Mouse (Mus musculus): ENCODE measurements at regions not wholly inside any gene's neighbourhood (a gene's known extent, or its start where the extent isn't known, plus 50 kb on each side); places are given as distances from the start of the nearest gene placed in this dataset.

- TF ChIP-seq CTCF (IDR thresholded peaks at IDR 0.05; ENCODE audit: borderline replicate concordance, insufficient read depth, low read depth, low read length) (no peak), POLR2A (IDR thresholded peaks at IDR 0.05; ENCODE audit: borderline replicate concordance, insufficient read depth, low read length) (no peak)
- no peak overlapping the region for H3K4me3 ChIP-seq (replicated peaks; ENCODE audit: insufficient read depth, low read depth, low read length)
- peak; percentile 15 to 41 for DNase-seq
- 16% methylated on average over 4 of the region's 4 CpGs for WGBS
- no peaks in the 10 kb centered on the region for H3K27me3 ChIP-seq (ENCODE audit: control insufficient read depth, insufficient read depth, low read length)
- H3K27ac ChIP-seq (ENCODE audit: insufficient read depth, low read length), result no peak overlapping the region
- H3K4me1 ChIP-seq (ENCODE audit: control insufficient read depth, insufficient read depth, low read length), result no peaks in the 10 kb centered on the region
Observed at GRCm38 (mm10) chr13:102232291-102232936, 460.9 kb upstream of the Cd180 start.

DNA sequence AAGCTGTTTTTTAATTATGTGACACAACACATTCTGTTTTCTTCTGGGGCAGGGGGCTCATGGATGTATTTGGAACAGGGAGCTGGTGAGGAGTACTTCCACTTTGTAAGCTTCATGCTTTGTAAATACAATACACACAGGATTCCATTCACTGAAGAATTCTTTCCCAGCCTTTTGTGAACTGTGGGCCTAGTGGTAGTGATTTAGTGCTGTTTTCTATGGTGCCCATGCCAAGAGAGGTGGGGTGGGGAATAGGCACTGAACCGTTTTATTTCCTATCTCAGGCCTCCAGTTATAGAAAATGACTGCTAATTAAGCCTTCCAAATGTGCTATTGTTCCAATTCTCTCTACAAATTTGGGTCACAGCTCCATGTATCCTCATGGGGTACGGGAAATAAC is 442.5 kb upstream of the Cd180 start:
- WGBS, result 70% methylated on average over 2 of the region's 2 CpGs
- Histone ChIP-seq H3K4me3 (replicated peaks; ENCODE audit: insufficient read depth, low read depth, low read length) (no peak overlapping the region), H3K27ac (ENCODE audit: insufficient read depth, low read length) (no peak overlapping the region), H3K4me1 (ENCODE audit: control insufficient read depth, insufficient read depth, low read length) (no peaks in the 10 kb centered on the region), H3K27me3 (ENCODE audit: control insufficient read depth, insufficient read depth, low read length) (no peaks in the 10 kb centered on the region; the same call in 1 of the 2 replicates)
- no peak for TF ChIP-seq POLR2A (IDR thresholded peaks at IDR 0.05; ENCODE audit: borderline replicate concordance, insufficient read depth, low read length)
- TF ChIP-seq CTCF (IDR thresholded peaks at IDR 0.05; ENCODE audit: borderline replicate concordance, insufficient read depth, low read depth, low read length), result no peak
- DNase-seq, result no peak

- DNase-seq, result no peak
- H3K4me3 ChIP-seq (replicated peaks; ENCODE audit: insufficient read depth, low read depth, low read length), result no peak overlapping the region
- H3K4me1 ChIP-seq (ENCODE audit: control insufficient read depth, insufficient read depth, low read length), result no peaks in the 10 kb centered on the region
- TF ChIP-seq POLR2A (IDR thresholded peaks at IDR 0.05; ENCODE audit: borderline replicate concordance, insufficient read depth, low read length), result no peak
- no peak for TF ChIP-seq CTCF (IDR thresholded peaks at IDR 0.05; ENCODE audit: borderline replicate concordance, insufficient read depth, low read depth, low read length)
- 97% methylated on average over 5 of the region's 5 CpGs for WGBS
- no peak overlapping the region for H3K27ac ChIP-seq (ENCODE audit: insufficient read depth, low read length)
- H3K27me3 ChIP-seq (ENCODE audit: control insufficient read depth, insufficient read depth, low read length), result no peaks in the 10 kb centered on the region; the same call in 1 of the 2 replicates
Observed at GRCm38 (mm10) chr13:102251709-102252108, 441.6 kb upstream of the Cd180 start.

GRCm38 (mm10) chr13:102255401-102256371 is 437.7 kb upstream of the Cd180 start:
- Histone ChIP-seq H3K27ac (ENCODE audit: insufficient read depth, low read length) (no peak overlapping the region), H3K4me3 (replicated peaks; ENCODE audit: insufficient read depth, low read depth, low read length) (no peak overlapping the region), H3K4me1 (ENCODE audit: control insufficient read depth, insufficient read depth, low read length) (no peaks in the 10 kb centered on the region), H3K27me3 (ENCODE audit: control insufficient read depth, insufficient read depth, low read length) (no peaks in the 10 kb centered on the region; the same call in 1 of the 2 replicates)
- DNase-seq, result no peak
- TF ChIP-seq POLR2A (IDR thresholded peaks at IDR 0.05; ENCODE audit: borderline replicate concordance, insufficient read depth, low read length), result no peak
- no peak for TF ChIP-seq CTCF (IDR thresholded peaks at IDR 0.05; ENCODE audit: borderline replicate concordance, insufficient read depth, low read depth, low read length)
- WGBS, result 90% methylated on average over 7 of the region's 7 CpGs

GRCm38 (mm10) chr13:102258207-102258606 is 435.2 kb upstream of the Cd180 start:
- WGBS, result 27% methylated on average over 8 of the region's 8 CpGs
- no peak for TF ChIP-seq CTCF (IDR thresholded peaks at IDR 0.05; ENCODE audit: borderline replicate concordance, insufficient read depth, low read depth, low read length)
- TF ChIP-seq POLR2A (IDR thresholded peaks at IDR 0.05; ENCODE audit: borderline replicate concordance, insufficient read depth, low read length), result no peak
- DNase-seq, result no peak

DNA sequence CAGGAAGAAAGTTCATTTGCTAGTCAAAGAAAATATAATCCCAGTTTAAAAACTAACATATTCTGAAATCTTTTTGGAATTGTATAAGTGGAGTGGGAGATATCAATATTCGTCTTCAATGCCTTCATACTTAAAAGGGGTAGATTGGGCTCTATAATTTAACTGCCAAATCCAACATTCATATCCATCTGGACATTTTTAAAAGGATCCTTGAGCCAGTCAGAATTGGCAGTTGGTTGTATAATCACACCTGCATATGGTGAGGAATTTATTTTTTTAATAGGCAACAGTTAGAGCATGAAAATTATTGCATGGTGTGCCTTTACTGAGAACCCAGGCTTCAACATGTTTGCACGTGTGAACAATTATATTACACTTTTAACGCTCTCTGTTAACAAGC is 419.5 kb upstream of the Cd180 start:
- Histone ChIP-seq H3K4me1 (ENCODE audit: control insufficient read depth, insufficient read depth, low read length) (no peaks in the 10 kb centered on the region), H3K4me3 (replicated peaks; ENCODE audit: insufficient read depth, low read depth, low read length) (no peak overlapping the region), H3K27me3 (ENCODE audit: control insufficient read depth, insufficient read depth, low read length) (no peaks in the 10 kb centered on the region), H3K27ac (ENCODE audit: insufficient read depth, low read length) (no peak overlapping the region)
- 38% methylated on average over 3 of the region's 3 CpGs for WGBS
- DNase-seq, result no peak
- no peak for TF ChIP-seq POLR2A (IDR thresholded peaks at IDR 0.05; ENCODE audit: borderline replicate concordance, insufficient read depth, low read length)
- TF ChIP-seq CTCF (IDR thresholded peaks at IDR 0.05; ENCODE audit: borderline replicate concordance, insufficient read depth, low read depth, low read length), result no peak

More at GRCm38 (mm10) chr13:102258207-102258606, 435.2 kb upstream of the Cd180 start:
- no peaks in the 10 kb centered on the region for H3K4me1 ChIP-seq (ENCODE audit: control insufficient read depth, insufficient read depth, low read length)
- no peak overlapping the region for H3K27ac ChIP-seq (ENCODE audit: insufficient read depth, low read length)
- no peak overlapping the region for H3K4me3 ChIP-seq (replicated peaks; ENCODE audit: insufficient read depth, low read depth, low read length)
- no peaks in the 10 kb centered on the region; the same call in 1 of the 2 replicates for H3K27me3 ChIP-seq (ENCODE audit: control insufficient read depth, insufficient read depth, low read length)

GRCm38 (mm10) chr13:102275296-102275695 is 418.1 kb upstream of the Cd180 start:
- Histone ChIP-seq H3K4me3 (replicated peaks; ENCODE audit: insufficient read depth, low read depth, low read length) (no peak overlapping the region), H3K27ac (ENCODE audit: insufficient read depth, low read length) (no peak overlapping the region), H3K4me1 (ENCODE audit: control insufficient read depth, insufficient read depth, low read length) (no peaks in the 10 kb centered on the region), H3K27me3 (ENCODE audit: control insufficient read depth, insufficient read depth, low read length) (no peaks in the 10 kb centered on the region)
- TF ChIP-seq CTCF (IDR thresholded peaks at IDR 0.05; ENCODE audit: borderline replicate concordance, insufficient read depth, low read depth, low read length) (no peak), POLR2A (IDR thresholded peaks at IDR 0.05; ENCODE audit: borderline replicate concordance, insufficient read depth, low read length) (no peak)
- 100% methylated on average over 2 of the region's 2 CpGs for WGBS
- DNase-seq, result no peak

All from cerebellum, adult 2 months (tissue).